Mouse (Mus musculus) cerebellum, adult 2 months (tissue): Measurements from ENCODE around the gene Gm10354.
"Not testable (repeated sequence)": the region's sequence is repeated elsewhere in the genome, so short reads cannot be mapped to it uniquely, and the experiment has no call there.

ENCODE experiments used
- CTCF ChIP-seq: fragments of 200-500 bp; IDR thresholded peaks from 2 replicates; pipeline ENCODE4 v1.5.1; 2011; ENCODE audit warnings: low read depth, mild to moderate bottlenecking, control low read depth, low read length, moderate library complexity, borderline replicate concordance; ENCODE audit not compliant: insufficient read depth
- POLR2A ChIP-seq: fragments of 200-500 bp; IDR thresholded peaks from 2 replicates; pipeline ENCODE4 v1.6.1; 2011; ENCODE audit warnings: low read length, control low read depth, borderline replicate concordance; ENCODE audit not compliant: insufficient read depth

- not testable (repeated sequence) for TF ChIP-seq CTCF, POLR2A
These were observed 51.7 kb downstream of the Gm10354 start for GRCm38 (mm10) chr5:14927047-14927446.
